Mouse (Mus musculus): Measurements from ENCODE around the gene Cops8. TPM values are rescaled to one million over a fixed set of nuclear protein-coding genes. Genes with fewer than 3 reads are reported as not detected.

Gene Cops8
- 103 and 112 TPM in 2 replicates for polyA plus RNA-seq (2012; rRNA removed)

- DNase-seq (ENCODE audit: extremely low spot score in 1 of 2, low spot score in 1 of 2), result peak; percentile 95 to 99
Observed at GRCm38 (mm10) chr1:90602759-90603560, at the start of gene Cops8. Gene Cops8, plus strand, starts transcription at chr1:90602981.

DNA sequence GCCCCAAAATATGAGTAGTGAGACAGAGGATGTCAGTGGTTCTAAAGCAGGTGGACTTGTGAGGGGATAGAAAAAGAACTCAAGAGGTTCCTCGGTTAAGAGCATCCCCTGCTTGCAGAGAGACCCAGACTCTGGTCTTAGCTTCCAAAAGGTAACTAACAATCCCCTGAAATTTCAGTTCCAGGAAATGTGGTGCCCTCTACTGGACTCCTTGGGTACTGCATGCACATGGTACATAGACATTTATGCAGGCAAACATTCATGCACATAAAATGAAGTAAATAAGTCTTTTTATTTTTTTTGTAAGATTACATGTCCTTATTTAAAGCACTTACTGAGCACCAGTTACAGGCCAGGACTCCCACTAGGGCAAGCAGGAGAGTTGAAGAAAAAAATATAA, 45.6 kb upstream of the Cops8 start:
- no peak for DNase-seq (ENCODE audit: extremely low spot score in 1 of 2, low spot score in 1 of 2)

DNA sequence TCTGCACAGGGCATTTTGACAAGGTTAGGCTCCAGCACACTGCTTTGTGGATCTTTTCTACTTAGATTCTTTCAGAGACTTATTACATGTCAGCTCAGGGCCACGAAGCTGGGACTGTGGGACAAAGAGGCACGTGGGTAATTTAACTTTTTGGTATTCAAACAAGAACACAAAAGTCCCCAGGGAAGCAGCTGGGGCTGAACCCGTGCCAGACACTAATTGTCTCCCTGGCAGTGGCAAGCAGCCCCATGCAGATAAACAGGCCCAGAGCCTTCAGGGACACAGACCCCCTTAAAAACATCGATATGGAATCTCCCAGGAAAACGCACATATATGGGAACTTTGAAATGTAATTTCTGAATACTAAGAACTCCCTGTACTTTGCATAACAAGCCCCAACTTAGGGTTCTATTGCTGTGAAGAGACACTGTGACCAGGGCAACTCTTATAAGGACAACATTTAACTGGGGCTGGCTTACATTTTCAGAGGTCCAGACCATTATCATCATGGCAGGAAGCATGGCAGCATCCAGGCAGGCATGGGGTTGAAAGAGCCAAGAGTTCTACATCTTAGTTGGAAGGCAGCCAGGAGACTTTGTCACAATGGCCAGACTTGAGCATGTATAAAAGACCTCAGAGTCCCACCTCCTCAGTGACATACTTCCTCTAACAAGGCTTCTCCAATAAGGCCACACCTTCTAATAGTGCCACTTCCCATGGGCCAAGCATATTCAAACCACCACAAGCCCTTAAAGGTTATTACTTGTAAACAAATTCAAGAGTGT, 41.6 kb upstream of the Cops8 start:
- no peak for DNase-seq (ENCODE audit: extremely low spot score in 1 of 2, low spot score in 1 of 2)

DNA sequence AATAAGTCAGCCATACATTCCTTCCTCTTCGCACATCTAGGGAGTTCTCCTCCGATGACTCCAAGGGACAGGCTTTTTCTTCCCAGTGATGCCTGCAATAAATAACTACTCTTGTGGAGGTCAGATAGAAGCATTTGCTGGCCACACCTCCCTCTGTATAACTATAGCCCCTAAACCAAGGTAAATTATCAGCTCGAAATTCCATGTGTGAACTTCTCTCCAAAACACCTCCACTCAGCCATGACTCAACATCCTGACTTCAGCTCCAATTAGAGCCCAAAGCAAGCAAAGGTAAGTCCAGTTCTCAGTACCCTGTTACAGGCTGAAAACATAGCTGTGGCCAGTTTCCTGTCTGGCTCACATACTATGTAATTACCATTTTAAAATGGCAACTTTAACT, 38.8 kb upstream of the Cops8 start:
- DNase-seq (ENCODE audit: extremely low spot score in 1 of 2, low spot score in 1 of 2), result no peak

- DNase-seq (ENCODE audit: extremely low spot score in 1 of 2, low spot score in 1 of 2), result no peak
Observed at GRCm38 (mm10) chr1:90566664-90567440, 35.9 kb upstream of the Cops8 start.

GRCm38 (mm10) chr1:90573831-90574230, 28.9 kb upstream of the Cops8 start:
- no peak for DNase-seq (ENCODE audit: extremely low spot score in 1 of 2, low spot score in 1 of 2)

DNA sequence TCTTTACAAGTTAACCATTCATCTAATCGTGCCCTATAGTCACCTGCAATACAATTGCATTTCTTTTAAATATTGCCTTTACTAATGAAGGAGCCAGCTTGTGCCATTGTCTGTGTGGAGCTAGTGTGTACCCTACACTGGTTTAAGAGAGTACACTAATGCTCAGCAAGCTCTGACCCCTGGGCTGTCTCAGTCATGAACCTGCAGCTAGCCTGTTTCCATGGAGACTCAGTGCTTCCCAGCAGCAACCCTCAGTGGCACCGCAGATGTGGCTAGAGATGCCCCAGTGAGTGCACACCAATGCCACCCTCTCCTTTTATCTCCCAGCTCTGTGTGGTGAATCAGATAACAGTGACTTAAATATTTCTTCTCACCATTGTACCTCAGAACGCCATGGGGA, 27.9 kb upstream of the Cops8 start:
- no peak for DNase-seq (ENCODE audit: extremely low spot score in 1 of 2, low spot score in 1 of 2)

DNA sequence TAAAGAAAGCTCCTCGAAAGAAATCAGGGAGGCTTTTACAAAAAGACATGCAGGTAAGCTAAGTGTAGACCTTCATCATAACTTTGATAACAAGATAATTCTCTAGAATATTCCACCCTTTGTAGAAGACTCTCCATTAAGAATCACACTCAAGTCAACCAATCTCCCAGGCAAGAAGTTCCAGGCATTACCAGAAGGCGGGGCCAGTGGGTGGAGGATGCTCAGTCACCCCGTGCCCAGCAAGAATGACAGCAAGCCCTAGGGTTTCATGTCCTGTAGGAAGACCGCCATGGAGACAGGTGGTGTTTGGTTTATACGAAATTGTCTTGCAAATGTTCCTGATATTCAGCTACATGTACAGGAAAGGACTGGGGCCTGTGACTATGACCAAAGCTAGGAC, 25.4 kb upstream of the Cops8 start:
- DNase-seq (ENCODE audit: extremely low spot score in 1 of 2, low spot score in 1 of 2), result no peak

- DNase-seq (ENCODE audit: extremely low spot score in 1 of 2, low spot score in 1 of 2), result no peak
Observed at GRCm38 (mm10) chr1:90582635-90583034, 20.1 kb upstream of the Cops8 start.

GRCm38 (mm10) chr1:90588021-90588734, 14.6 kb upstream of the Cops8 start:
- peak; percentile 57 to 94 for DNase-seq (ENCODE audit: extremely low spot score in 1 of 2, low spot score in 1 of 2)

GRCm38 (mm10) chr1:90590797-90591196, 12.0 kb upstream of the Cops8 start:
- peak in 1 of 2 experiments; percentile 71 for DNase-seq (ENCODE audit: extremely low spot score in 1 of 2, low spot score in 1 of 2)

DNA sequence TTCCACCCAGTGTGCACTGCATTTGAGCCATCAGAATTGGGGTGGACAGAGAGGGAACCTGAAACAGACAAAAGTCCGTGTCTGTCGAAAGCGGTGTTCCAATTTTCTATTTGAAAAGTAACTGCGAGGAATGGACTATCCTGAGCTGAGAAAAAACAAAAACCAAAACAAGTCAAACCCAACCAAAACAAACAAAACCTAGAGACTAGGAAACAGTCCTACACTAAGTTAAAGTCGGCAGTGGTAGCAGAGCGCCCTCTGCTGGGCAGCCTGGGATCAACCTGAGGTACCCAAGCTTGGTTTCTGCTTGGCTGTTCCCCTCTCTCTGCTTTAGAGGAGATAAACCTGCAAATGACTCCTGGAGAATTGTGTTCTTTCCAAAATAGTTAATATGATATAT, 10.0 kb upstream of the Cops8 start:
- DNase-seq (ENCODE audit: extremely low spot score in 1 of 2, low spot score in 1 of 2), result peak in 1 of 2 experiments; percentile 89

- DNase-seq (ENCODE audit: extremely low spot score in 1 of 2, low spot score in 1 of 2), result no peak
Observed at GRCm38 (mm10) chr1:90599226-90599625, 3.6 kb upstream of the Cops8 start.

GRCm38 (mm10) chr1:90601096-90601495, 1.7 kb upstream of the Cops8 start:
- DNase-seq (ENCODE audit: extremely low spot score in 1 of 2, low spot score in 1 of 2), result no peak

- no peak for DNase-seq (ENCODE audit: extremely low spot score in 1 of 2, low spot score in 1 of 2)
Observed at GRCm38 (mm10) chr1:90603561-90603887, 743 bp downstream of the Cops8 start.

GRCm38 (mm10) chr1:90609363-90609762, 6.6 kb downstream of the Cops8 start:
- DNase-seq (ENCODE audit: extremely low spot score in 1 of 2, low spot score in 1 of 2), result no peak

DNA sequence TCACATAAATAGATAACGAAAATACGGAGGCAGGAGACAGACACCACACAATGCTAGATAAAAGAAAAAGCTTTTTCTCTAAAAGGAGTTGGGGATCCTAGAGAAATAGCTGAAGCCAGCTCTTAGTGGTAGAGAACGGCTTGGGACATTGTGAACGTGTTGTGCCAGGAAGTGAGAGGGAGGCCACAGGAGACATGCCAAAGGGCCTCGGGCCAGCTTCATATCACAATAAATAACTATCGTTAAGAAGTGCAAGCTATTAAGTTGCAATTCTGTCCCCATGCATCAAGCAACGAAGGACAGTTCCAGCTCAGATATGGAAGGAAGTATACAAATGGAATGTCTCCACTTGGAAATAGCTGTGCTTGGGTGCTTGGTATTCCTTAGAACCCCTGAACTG, 14.5 kb downstream of the Cops8 start:
- no peak for DNase-seq (ENCODE audit: extremely low spot score in 1 of 2, low spot score in 1 of 2)

DNA sequence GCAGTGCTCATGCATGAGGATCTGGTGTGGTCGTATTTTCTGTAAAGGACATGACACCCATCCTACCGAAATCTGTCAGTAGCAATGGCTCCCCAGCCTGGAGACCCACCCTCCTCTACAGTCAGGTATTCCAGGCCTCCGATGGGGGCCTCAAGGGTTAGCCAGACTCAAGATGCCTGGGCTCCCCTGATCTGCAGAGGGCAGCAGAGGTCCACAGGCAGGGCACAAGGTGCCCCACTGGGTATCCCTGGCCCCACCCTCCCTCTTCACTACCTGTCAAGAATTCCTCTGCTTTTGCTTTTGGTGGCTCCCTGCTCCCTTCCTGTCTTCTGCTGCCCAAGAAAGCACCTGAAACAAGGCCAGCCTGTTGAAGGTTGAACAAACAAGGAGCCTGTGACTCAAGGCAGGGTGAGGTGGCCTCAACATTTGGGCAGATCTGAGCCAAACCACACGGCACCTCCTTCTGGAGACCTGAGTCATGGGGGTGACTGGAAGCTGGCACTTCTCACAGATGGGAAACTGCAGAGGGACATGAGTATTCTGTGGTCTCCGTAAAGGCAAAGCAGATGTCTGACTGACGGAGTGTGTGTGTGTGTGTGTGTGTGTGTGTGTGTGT, 30.7 kb downstream of the Cops8 start:
- DNase-seq (ENCODE audit: extremely low spot score in 1 of 2, low spot score in 1 of 2), result no peak

DNA sequence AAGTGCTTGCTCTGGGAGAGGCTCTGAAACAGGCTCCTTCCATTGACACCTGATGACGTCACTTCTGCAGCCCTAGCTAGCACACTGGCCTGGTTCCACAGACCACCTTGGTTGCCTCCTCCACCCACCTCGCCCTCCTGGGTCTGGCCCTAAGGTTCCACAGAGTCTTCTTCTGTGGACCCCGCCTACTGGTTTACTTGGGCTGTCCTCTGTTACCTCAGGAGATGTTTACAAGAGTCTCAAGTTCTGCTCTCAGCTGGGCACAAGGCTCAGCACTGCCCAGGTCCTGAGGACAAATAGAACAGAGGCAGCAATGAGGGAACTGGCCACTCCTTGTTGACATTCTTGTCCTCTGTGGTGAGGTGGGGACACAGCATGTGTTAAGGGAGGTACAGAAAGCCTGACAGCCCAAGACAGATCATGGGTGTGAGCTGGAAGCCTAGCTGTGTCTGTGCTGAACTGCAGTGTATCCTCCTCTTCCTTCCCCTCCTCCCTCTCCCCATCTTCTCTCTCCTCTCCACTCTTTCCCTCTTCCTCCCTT, 31.5 kb downstream of the Cops8 start:
- no peak for DNase-seq (ENCODE audit: extremely low spot score in 1 of 2, low spot score in 1 of 2)

DNA sequence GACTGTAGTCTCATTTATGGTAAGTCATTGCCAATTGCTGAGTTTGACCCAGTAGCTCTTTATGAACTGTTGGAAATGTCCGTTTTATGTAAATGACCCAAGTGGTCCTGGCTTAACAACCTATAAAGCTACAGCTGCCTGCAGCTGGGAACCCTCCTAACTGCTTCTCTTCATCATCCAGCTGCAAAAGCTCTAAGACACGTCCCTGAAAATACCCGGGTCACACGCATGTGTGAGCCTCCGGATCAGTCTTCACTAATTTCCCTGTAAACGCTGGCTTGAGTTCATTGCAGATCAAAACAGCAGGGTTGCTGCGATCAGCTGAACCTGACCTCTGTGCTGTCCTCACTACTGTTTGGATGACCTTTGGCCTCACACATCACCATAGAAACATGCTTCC, 35.6 kb downstream of the Cops8 start:
- DNase-seq (ENCODE audit: extremely low spot score in 1 of 2, low spot score in 1 of 2), result no peak

Measured in frontal cortex, adult 2 months (tissue).